Mouse (Mus musculus) small intestine, adult 2 months (tissue): ENCODE results near the gene Sgsm1.

Experiments
- CTCF ChIP-seq: fragments of 200-500 bp; IDR thresholded peaks from 2 replicates; pipeline ENCODE4 v1.5.1; 2012; ENCODE audit warnings: low read depth, mild to moderate bottlenecking, control low read depth, inconsistent platforms, low read length, moderate library complexity, mixed read lengths; ENCODE audit not compliant: insufficient replicate concordance, insufficient read length; ENCODE audit errors: extremely low read depth
- POLR2A ChIP-seq: fragments of 200-500 bp; IDR thresholded peaks from 2 replicates; pipeline ENCODE4 v1.6.1; 2012; ENCODE audit warnings: low read depth, mild to moderate bottlenecking, control low read depth, inconsistent platforms, low read length, moderate library complexity

DNA sequence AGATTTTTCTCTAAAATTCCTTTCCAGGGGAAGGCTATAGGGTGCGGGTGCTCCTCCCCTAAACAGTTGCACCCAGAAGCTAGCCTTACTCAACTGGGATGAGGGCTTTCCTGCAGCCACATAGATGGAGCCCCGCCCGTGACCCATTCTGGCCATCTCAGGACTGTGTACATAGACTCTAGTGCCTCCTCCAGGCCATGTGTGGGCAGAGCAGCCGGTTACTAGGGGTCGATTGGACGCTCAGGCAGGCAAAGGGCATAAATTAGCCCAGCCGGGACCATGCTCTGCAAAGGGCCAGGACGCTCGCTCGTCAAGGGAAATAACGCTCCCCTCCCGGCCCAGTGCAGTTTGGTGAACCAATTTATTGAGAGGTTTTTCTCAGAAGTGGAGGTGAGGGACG lies 38.0 kb upstream of the Sgsm1 start:
- no peak for TF ChIP-seq POLR2A
- no peak for TF ChIP-seq CTCF
